Mouse (Mus musculus): ENCODE results near the gene 4930512M02Rik. TPM values are rescaled to one million over a fixed set of nuclear protein-coding genes. Genes with fewer than 3 reads are reported as not detected.

Gene 4930512M02Rik
- under 1 TPM in 1 of 2 experiments, not detected in 1; 0.25 TPM for polyA plus RNA-seq (2017; shearing (Covaris generic))

GRCm38 (mm10) chr11:11627735-11628134 lies at the start of gene 4930512M02Rik:
Gene 4930512M02Rik (minus strand): TSS chr11:11627835.

Other genes starting within 250 kb of the 4930512M02Rik start
- gene Spata48, start 165.7 kb downstream of the 4930512M02Rik start, polyA plus RNA-seq (2017; shearing (Covaris generic)): 1 to 10 TPM; 1.2 to 3.1 TPM
- gene Zpbp, start 165.4 kb downstream of the 4930512M02Rik start, polyA plus RNA-seq (2017; shearing (Covaris generic)): 1 to 10 TPM; 1.2 to 1.8 TPM
- 100 to 1,000 TPM in 1 of 2 experiments, 10 to 100 TPM in 1; 86.8 to 150 TPM for gene Ikzf1, start 57.2 kb upstream of the 4930512M02Rik start, polyA plus RNA-seq (2017; shearing (Covaris generic))
- gene Fignl1, start 181.1 kb upstream of the 4930512M02Rik start, polyA plus RNA-seq (2017; shearing (Covaris generic)): 10 to 100 TPM; 10.7 to 15.2 TPM